In genomic region chr14:79460401-79460800, GRCm38 (mm10) we compare ENCODE assay signal across 27 mouse cellular contexts. TPM values are rescaled to one million over a fixed set of nuclear protein-coding genes. Genes with fewer than 3 reads are reported as not detected.
A peak's percentile ranks its signal among the peaks of the same experiment; 100 is the strongest.
DNase-seq lines count a peak whose midpoint lies in the region; ATAC-seq and TF ChIP-seq lines count a peak whose summit lies in the region.
"Had no signal": no experiment of that assay in that cellular context is flagged by ENCODE, and none has a peak within 500 bp of the region (broad histone marks: within the 10 kb centered on the region; RNA-seq: fewer than 3 reads in every experiment).

No protein-coding gene starts in this region.

- H3K4me2 ChIP-seq in forebrain, embryonic 11.5 days (ENCODE audit: low read depth, low read length, severe bottlenecking): no peak overlapping the region
- H3K4me2 ChIP-seq: embryonic facial prominence, embryonic 13.5 days; embryonic facial prominence, embryonic 15.5 days; forebrain, embryonic 13.5 days; forebrain, embryonic 15.5 days had no signal

- H3K36me3 ChIP-seq in forebrain, embryonic 11.5 days (ENCODE audit: control insufficient read depth, insufficient read depth, low read length): no peaks in the 10 kb centered on the region; the same call in 1 of the 2 replicates

- peaks cover 19% of the 10 kb centered on the region for H3K4me1 ChIP-seq in bone marrow macrophage, adult 2 months (ENCODE audit: control insufficient read depth, insufficient read depth, low read length)
- no peaks in the 10 kb centered on the region for H3K4me1 ChIP-seq in forebrain, embryonic 11.5 days (replicated peaks; ENCODE audit: control insufficient read depth, insufficient read depth, low read length)
- H3K4me1 ChIP-seq: embryonic facial prominence, embryonic 13.5 days; embryonic facial prominence, embryonic 15.5 days; forebrain, embryonic 10.5 days; forebrain, embryonic 13.5 days; forebrain, embryonic 15.5 days had no signal

- no peaks in the 10 kb centered on the region for H3K27me3 ChIP-seq in forebrain, embryonic 11.5 days (ENCODE audit: control insufficient read depth, insufficient read depth, low read length)
- H3K27me3 ChIP-seq: CH12.LX; embryonic facial prominence, embryonic 13.5 days; embryonic facial prominence, embryonic 15.5 days; forebrain, embryonic 13.5 days; forebrain, embryonic 15.5 days; Patski had no signal

- H3K4me3 ChIP-seq in layer of hippocampus, adult 2 months: no peak overlapping the region
- no peak overlapping the region for H3K4me3 ChIP-seq in bone marrow macrophage, adult 2 months (ENCODE audit: insufficient read depth, low read length)
- no peak overlapping the region for H3K4me3 ChIP-seq in forebrain, embryonic 11.5 days (ENCODE audit: low read depth, low read length)
- H3K4me3 ChIP-seq: embryonic facial prominence, embryonic 13.5 days; embryonic facial prominence, embryonic 15.5 days; erythroblast, embryonic 14.5 days; forebrain, embryonic 10.5 days; forebrain, embryonic 13.5 days; forebrain, embryonic 15.5 days had no signal

- H3K27ac ChIP-seq in layer of hippocampus, adult 2 months: no peak overlapping the region
- H3K27ac ChIP-seq in bone marrow macrophage, adult 2 months (ENCODE audit: insufficient read depth, low read depth, low read length): peak overlapping the region; percentile 31; the same call in 1 of the 2 replicates
- H3K27ac ChIP-seq in forebrain, embryonic 11.5 days (ENCODE audit: low read depth, low read length): no peak overlapping the region
- H3K27ac ChIP-seq: embryonic facial prominence, embryonic 13.5 days; embryonic facial prominence, embryonic 15.5 days; forebrain, embryonic 10.5 days; forebrain, embryonic 13.5 days; forebrain, embryonic 15.5 days had no signal

- WGBS in forebrain, embryonic 11.5 days: 85% methylated on average over 1 of the region's 1 CpGs

- TF ChIP-seq POLR2A in bone marrow macrophage, adult 2 months (IDR thresholded peaks at IDR 0.05; ENCODE audit: borderline replicate concordance, low read depth, low read length): no peak

- TF ChIP-seq CTCF in layer of hippocampus, adult 2 months (conservative IDR thresholded peaks at IDR 0.05): peak; percentile 14; the same call in 1 of the 2 replicates
- no peak for TF ChIP-seq CTCF in bone marrow macrophage, adult 2 months (IDR thresholded peaks at IDR 0.05; ENCODE audit: low read depth, low read length)

- DNase-seq in layer of hippocampus, adult 2 months (ENCODE audit: low spot score in 2 of 2): no peak
- no peak for DNase-seq in layer of hippocampus, postnatal 25 days (ENCODE audit: extremely low spot score in 1 of 2, low spot score in 1 of 2)
- peak; percentile 59 for DNase-seq in A20 (ENCODE audit: low read depth, low spot score)
- DNase-seq in forebrain, embryonic 11.5 days (ENCODE audit: low spot score): no peak
- DNase-seq: adrenal gland, adult 8-10 months; adrenal gland, postnatal 14 days; adrenal gland, postnatal 36 days; cerebellum, adult 11 months; cerebellum, adult 18-20 months; cerebellum, adult 8-10 months; cerebellum, adult 9-11 months; cerebellum, postnatal 14 days; cerebellum, postnatal 36 days; embryo, embryonic 11 days; forebrain, postnatal 0 days had no signal

- ATAC-seq in forebrain, embryonic 11.5 days (replicated peaks; ENCODE audit: low FRiP score): no peak
- ATAC-seq: activated CD4-positive, CD25-positive, alpha-beta regulatory T cell, adult 4 months; CD4-positive, CD25-positive, alpha-beta regulatory T cell, adult 4 months; forebrain, embryonic 13.5 days; forebrain, embryonic 15.5 days; forebrain, postnatal 0 days; Patski had no signal

- no peaks in the 10 kb centered on the region for H3K9me3 ChIP-seq in forebrain, embryonic 11.5 days (ENCODE audit: control insufficient read depth, low read length)
- H3K9me3 ChIP-seq: embryonic facial prominence, embryonic 13.5 days; embryonic facial prominence, embryonic 15.5 days; forebrain, embryonic 10.5 days; forebrain, embryonic 13.5 days; forebrain, embryonic 15.5 days; G1E had no signal

- no peak overlapping the region for H3K9ac ChIP-seq in forebrain, embryonic 11.5 days (ENCODE audit: low read length)
- H3K9ac ChIP-seq: embryonic facial prominence, embryonic 13.5 days; embryonic facial prominence, embryonic 15.5 days; forebrain, embryonic 13.5 days; forebrain, embryonic 15.5 days; forebrain, postnatal 0 days had no signal

RNA-seq across cellular contexts. Expression of gene Kbtbd6, which starts 8.8 kb away (rescaled TPM):
- 1 to 10 TPM in 1 of 2 experiments, under 1 TPM in 1; 0.91 to 1.2 TPM for total RNA-seq in layer of hippocampus, adult 2 months (2021)
- total RNA-seq in layer of hippocampus, postnatal 25 days (2021): 1 to 10 TPM in 1 of 2 experiments, under 1 TPM in 1; 0.96 to 1.4 TPM
- polyA plus RNA-seq in bone marrow macrophage, adult 2 months (2012; ENCODE audit: insufficient read depth, insufficient read length, missing spikeins): 0.50 and 1.0 TPM in 2 replicates
- polyA plus RNA-seq in forebrain, embryonic 11.5 days (2014; fragmentation: Nextera tagmentation; extraction: Ambion mirVana): 7.9 and 8.1 TPM in 2 replicates
- polyA plus RNA-seq: CD4-positive, CD25-positive, alpha-beta regulatory T cell, adult 4 months had no signal

RNA-seq across cellular contexts. Expression of gene Elf1, which starts 20.6 kb away (rescaled TPM):
- total RNA-seq in layer of hippocampus, adult 2 months (2021): 1 to 10 TPM; 4.6 to 4.8 TPM
- total RNA-seq in layer of hippocampus, postnatal 25 days (2021): 1 to 10 TPM; 4.8 to 5.7 TPM
- 69.9 and 74.0 TPM in 2 replicates for polyA plus RNA-seq in bone marrow macrophage, adult 2 months (2012; ENCODE audit: insufficient read depth, insufficient read length, missing spikeins)
- polyA plus RNA-seq in forebrain, embryonic 11.5 days (2014; fragmentation: Nextera tagmentation; extraction: Ambion mirVana): 7.5 and 7.6 TPM in 2 replicates

RNA-seq across cellular contexts. Expression of gene Wbp4, which starts 20.9 kb away (rescaled TPM):
- 10 to 100 TPM; 50.4 to 52.8 TPM for total RNA-seq in layer of hippocampus, adult 2 months (2021)
- total RNA-seq in layer of hippocampus, postnatal 25 days (2021): 10 to 100 TPM; 46.6 to 53.0 TPM
- 41.3 and 55.2 TPM in 2 replicates for polyA plus RNA-seq in bone marrow macrophage, adult 2 months (2012; ENCODE audit: insufficient read depth, insufficient read length, missing spikeins)
- polyA plus RNA-seq in forebrain, embryonic 11.5 days (2014; fragmentation: Nextera tagmentation; extraction: Ambion mirVana): 58.4 and 58.6 TPM in 2 replicates

RNA-seq across cellular contexts. Expression of gene Kbtbd7, which starts 34.1 kb away (rescaled TPM):
- total RNA-seq in layer of hippocampus, adult 2 months (2021): 10 to 100 TPM; 39.9 to 44.0 TPM
- 10 to 100 TPM; 42.2 to 45.7 TPM for total RNA-seq in layer of hippocampus, postnatal 25 days (2021)
- 6.5 and 8.7 TPM in 2 replicates for polyA plus RNA-seq in bone marrow macrophage, adult 2 months (2012; ENCODE audit: insufficient read depth, insufficient read length, missing spikeins)
- 19.7 and 21.3 TPM in 2 replicates for polyA plus RNA-seq in forebrain, embryonic 11.5 days (2014; fragmentation: Nextera tagmentation; extraction: Ambion mirVana)
